Mouse (Mus musculus): ENCODE measurements at regions not wholly inside any gene's neighbourhood (a gene's known extent, or its start where the extent isn't known, plus 50 kb on each side); places are given as distances from the start of the nearest gene placed in this dataset.

- no peak for TF ChIP-seq CTCF (IDR thresholded peaks at IDR 0.05; ENCODE audit: extremely low read depth, insufficient read length, insufficient replicate concordance, low read depth, low read length)
- TF ChIP-seq POLR2A (IDR thresholded peaks at IDR 0.05; ENCODE audit: low read depth, low read length): no peak
These were observed 119.8 kb upstream of the Max start for GRCm38 (mm10) chr12:77081774-77082173.

All from small intestine, adult 2 months (tissue).